Comparison of ENCODE assay signal across 28 mouse cellular contexts in genomic region chr7:4117050-4117814, GRCm38 (mm10). TPM values are rescaled to one million over a fixed set of nuclear protein-coding genes. Genes with fewer than 3 reads are reported as not detected.
DNase-seq lines count a peak whose midpoint lies in the region; ATAC-seq lines count a peak whose summit lies in the region.
"Had no signal": no experiment of that assay in that cellular context is flagged by ENCODE, and none has a peak within 500 bp of the region (broad histone marks: within the 10 kb centered on the region; RNA-seq: fewer than 3 reads in every experiment).

No protein-coding gene starts in this region.

- H3K4me3 ChIP-seq in midbrain, embryonic 11.5 days (ENCODE audit: low read depth, low read length), result no peak overlapping the region
- H3K4me3 ChIP-seq: heart, embryonic 15.5 days; hindbrain, embryonic 12.5 days; limb, embryonic 10.5 days; limb, embryonic 15.5 days; liver, embryonic 13.5 days; midbrain, embryonic 13.5 days; neural tube, embryonic 15.5 days had no signal

- H3K9ac ChIP-seq in midbrain, embryonic 11.5 days (ENCODE audit: low read length), result no peak overlapping the region
- H3K9ac ChIP-seq: heart, embryonic 15.5 days; hindbrain, embryonic 12.5 days; limb, embryonic 15.5 days; liver, embryonic 13.5 days; midbrain, embryonic 13.5 days; neural tube, embryonic 15.5 days had no signal

- 75% methylated on average over 8 of the region's 8 CpGs for WGBS in midbrain, embryonic 11.5 days

- no peaks in the 10 kb centered on the region for H3K36me3 ChIP-seq in midbrain, embryonic 11.5 days (ENCODE audit: control insufficient read depth, insufficient read depth, low read length)
- H3K36me3 ChIP-seq: heart, embryonic 15.5 days; hindbrain, embryonic 12.5 days; limb, embryonic 10.5 days; limb, embryonic 15.5 days; liver, embryonic 13.5 days; midbrain, embryonic 13.5 days; neural tube, embryonic 15.5 days had no signal

- ATAC-seq in frontal cortex, adult (ENCODE audit: low TSS enrichment), result 0 out of 2 replicates have a peak, but pooled peaks have one; percentile 14
- no peak for ATAC-seq in midbrain, embryonic 11.5 days (ENCODE audit: low FRiP score)
- ATAC-seq: CD4-positive, CD25-positive, alpha-beta regulatory T cell, adult 4 months; forebrain, embryonic 14.5 days; intestine, postnatal 0 days; lung, postnatal 0 days; midbrain, embryonic 13.5 days had no signal

- H3K4me1 ChIP-seq in midbrain, embryonic 11.5 days (ENCODE audit: control insufficient read depth, insufficient read depth, low read length), result peaks cover 18% of the 10 kb centered on the region

- no peaks in the 10 kb centered on the region for H3K27me3 ChIP-seq in midbrain, embryonic 11.5 days (ENCODE audit: control insufficient read depth, insufficient read depth, low read length)
- H3K27me3 ChIP-seq: midbrain, embryonic 13.5 days; neural tube, embryonic 15.5 days had no signal

- DNase-seq in frontal cortex, postnatal 10 days (ENCODE audit: low spot score in 2 of 2), result no peak
- peak; percentile 70 for DNase-seq in layer of hippocampus, adult 9-11 months
- no peak for DNase-seq in layer of hippocampus, adult 9-10 months (ENCODE audit: low spot score)
- DNase-seq in right cerebral cortex, postnatal 25 days, result peak; percentile 53
- no peak for DNase-seq in right cerebral cortex, postnatal 4 days
- DNase-seq in midbrain, embryonic 11.5 days (ENCODE audit: low spot score, missing footprints), result no peak
- DNase-seq: adrenal gland, postnatal 14 days; cerebellum, adult 8-10 months; cerebellum, postnatal 36 days; kidney, adult 9 months; kidney, postnatal 10 days; liver, embryonic 13.5 days; lung, adult 18-20 months; lung, postnatal 4 days; thymus, adult 2 months; thymus, postnatal 36 days had no signal

- no peaks in the 10 kb centered on the region for H3K9me3 ChIP-seq in midbrain, embryonic 11.5 days (ENCODE audit: control insufficient read depth, low read length)
- H3K9me3 ChIP-seq: heart, embryonic 15.5 days; hindbrain, embryonic 12.5 days; limb, embryonic 10.5 days; limb, embryonic 15.5 days; liver, embryonic 13.5 days; midbrain, embryonic 13.5 days; neural tube, embryonic 15.5 days had no signal

- H3K27ac ChIP-seq in midbrain, embryonic 11.5 days (ENCODE audit: low read depth, low read length), result no peak overlapping the region
- H3K27ac ChIP-seq: heart, embryonic 15.5 days; hindbrain, embryonic 12.5 days; limb, embryonic 10.5 days; limb, embryonic 15.5 days; liver, embryonic 13.5 days; midbrain, embryonic 13.5 days; neural tube, embryonic 15.5 days; stomach, postnatal 0 days had no signal

- H3K4me2 ChIP-seq in midbrain, embryonic 11.5 days, result no peak overlapping the region
- H3K4me2 ChIP-seq: heart, embryonic 15.5 days; hindbrain, embryonic 12.5 days; limb, embryonic 15.5 days; liver, embryonic 13.5 days; midbrain, embryonic 13.5 days; neural tube, embryonic 15.5 days had no signal

RNA-seq across cellular contexts. Expression of gene Ttyh1, which starts 2.0 kb away (rescaled TPM):
- polyA plus RNA-seq in midbrain, embryonic 11.5 days (2014; fragmentation: Nextera tagmentation; extraction: Ambion mirVana), result 33.8 and 43.6 TPM in 2 replicates

RNA-seq across cellular contexts. Expression of gene Leng8, which starts 19.6 kb away (rescaled TPM):
- 44.4 and 45.6 TPM in 2 replicates for polyA plus RNA-seq in midbrain, embryonic 11.5 days (2014; fragmentation: Nextera tagmentation; extraction: Ambion mirVana)

RNA-seq across cellular contexts. Expression of gene Leng9, which starts 32.9 kb away (rescaled TPM):
- polyA plus RNA-seq in midbrain, embryonic 11.5 days (2014; fragmentation: Nextera tagmentation; extraction: Ambion mirVana), result 1.5 and 2.0 TPM in 2 replicates

RNA-seq across cellular contexts. Expression of gene Cdc42ep5, which starts 47.4 kb away (rescaled TPM):
- 15.6 and 17.4 TPM in 2 replicates for polyA plus RNA-seq in midbrain, embryonic 11.5 days (2014; fragmentation: Nextera tagmentation; extraction: Ambion mirVana)
- polyA plus RNA-seq: CD4-positive, CD25-positive, alpha-beta regulatory T cell, adult 4 months had no signal

RNA-seq across cellular contexts. Expression of gene Lair1, which starts 54.2 kb away (rescaled TPM):
- polyA plus RNA-seq in midbrain, embryonic 11.5 days (2014; fragmentation: Nextera tagmentation; extraction: Ambion mirVana), result 1.1 and 1.5 TPM in 2 replicates

Comparison
In these comparisons a context has a peak if more than half of its experiments do, and no peak if none do; other contexts are left out.
1. DNase-seq: peak in layer of hippocampus, adult 9-11 months (single experiment) and right cerebral cortex, postnatal 25 days (single experiment); none in frontal cortex, postnatal 10 days (0 of 2), layer of hippocampus, adult 9-10 months (single experiment), right cerebral cortex, postnatal 4 days (single experiment) and midbrain, embryonic 11.5 days (single experiment).